27 mouse cellular contexts compared by ENCODE assay signal in the genomic region with DNA sequence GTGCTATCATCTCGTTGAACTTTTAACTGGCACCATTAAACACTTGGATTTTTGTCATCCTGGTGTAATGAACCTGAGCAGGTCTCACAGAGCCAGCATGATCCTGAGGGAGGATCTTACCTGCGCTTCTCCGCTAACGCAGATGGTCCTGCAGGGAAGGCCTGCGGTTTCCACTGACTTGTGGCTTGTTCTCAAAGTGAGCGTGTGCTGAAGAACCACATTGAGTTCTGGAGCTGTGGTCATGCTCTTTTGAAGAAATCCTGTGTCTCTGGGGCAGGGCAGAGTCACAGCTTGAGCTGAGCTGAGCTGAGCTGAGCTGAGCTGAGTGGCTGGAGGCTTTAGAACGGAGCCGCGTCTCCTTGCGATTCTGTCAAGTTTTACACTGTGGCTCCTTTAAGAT. TPM values are rescaled to one million over a fixed set of nuclear protein-coding genes. Genes with fewer than 3 reads are reported as not detected.
DNase-seq lines count a peak whose midpoint lies in the region; ATAC-seq lines count a peak whose summit lies in the region.
"Had no signal": no experiment of that assay in that cellular context is flagged by ENCODE, and none has a peak within 500 bp of the region (broad histone marks: within the 10 kb centered on the region; RNA-seq: fewer than 3 reads in every experiment).

No protein-coding gene starts in this region.

- no peaks in the 10 kb centered on the region for H3K27me3 ChIP-seq in heart, embryonic 10.5 days (ENCODE audit: insufficient read depth, poor library complexity, severe bottlenecking)
- H3K27me3 ChIP-seq in heart, embryonic 12.5 days (replicated peaks), result no peaks in the 10 kb centered on the region
- H3K27me3 ChIP-seq in forebrain, embryonic 12.5 days, result no peaks in the 10 kb centered on the region
- H3K27me3 ChIP-seq: hindbrain, embryonic 15.5 days; kidney, embryonic 15.5 days; midbrain, embryonic 13.5 days; Patski; stomach, embryonic 15.5 days had no signal

- no peak for DNase-seq in heart, embryonic 10.5 days (ENCODE audit: low spot score)
- peak; percentile 51 for DNase-seq in induced T-regulatory cell, adult 2 months (ENCODE audit: low read depth)
- peak; percentile 68 for DNase-seq in thymus, postnatal 14 days
- DNase-seq in Muller cell, postnatal 12 days (ENCODE audit: inconsistent ontology term), result no peak
- no peak for DNase-seq in left cerebral cortex, postnatal 4 days
- DNase-seq: adrenal gland, postnatal 14 days; cerebellum, adult 2 months; cerebellum, postnatal 14 days; heart, adult 11 months; kidney, adult 18-20 months; kidney, postnatal 25 days; liver; lung, adult 2 months; lung, postnatal 10 days had no signal

- ATAC-seq in heart, embryonic 12.5 days (ENCODE audit: insufficient number of reproducible peaks, low FRiP score), result no peak
- no peak for ATAC-seq in forebrain, embryonic 12.5 days (ENCODE audit: low FRiP score)
- ATAC-seq: midbrain, embryonic 13.5 days; Patski had no signal

- WGBS in heart, embryonic 10.5 days, result 94% methylated on average over 10 of the region's 10 CpGs
- 89% methylated on average over 10 of the region's 10 CpGs for WGBS in heart, embryonic 12.5 days
- 96% methylated on average over 10 of the region's 10 CpGs for WGBS in forebrain, embryonic 12.5 days

- no peaks in the 10 kb centered on the region for H3K9me3 ChIP-seq in heart, embryonic 10.5 days
- H3K9me3 ChIP-seq in heart, embryonic 12.5 days (replicated peaks), result no peaks in the 10 kb centered on the region
- H3K9me3 ChIP-seq in forebrain, embryonic 12.5 days, result no peaks in the 10 kb centered on the region
- H3K9me3 ChIP-seq: G1E; hindbrain, embryonic 15.5 days; kidney, embryonic 15.5 days; midbrain, embryonic 13.5 days; stomach, embryonic 15.5 days had no signal

- H3K4me2 ChIP-seq in heart, embryonic 12.5 days, result no peak overlapping the region
- H3K4me2 ChIP-seq in forebrain, embryonic 12.5 days, result no peak overlapping the region
- H3K4me2 ChIP-seq: heart, embryonic 11.5 days; hindbrain, embryonic 15.5 days; kidney, embryonic 15.5 days; midbrain, embryonic 13.5 days; stomach, embryonic 15.5 days had no signal

- H3K9ac ChIP-seq in heart, embryonic 12.5 days, result no peak overlapping the region
- H3K9ac ChIP-seq in forebrain, embryonic 12.5 days, result no peak overlapping the region
- H3K9ac ChIP-seq: hindbrain, embryonic 15.5 days; kidney, embryonic 15.5 days; liver, embryonic 14.5 days; midbrain, embryonic 13.5 days; stomach, embryonic 15.5 days had no signal

- H3K27ac ChIP-seq in heart, embryonic 10.5 days, result 0 out of 2 replicates have a peak overlapping the region, but pooled peaks have one; percentile 16
- no peak overlapping the region for H3K27ac ChIP-seq in heart, embryonic 12.5 days (ENCODE audit: poor library complexity, severe bottlenecking)
- H3K27ac ChIP-seq in forebrain, embryonic 12.5 days, result no peak overlapping the region
- H3K27ac ChIP-seq: hindbrain, embryonic 15.5 days; kidney, embryonic 15.5 days; liver, embryonic 14.5 days; midbrain, embryonic 13.5 days; stomach, embryonic 15.5 days had no signal

- intact Hi-C loops in left cerebral cortex, postnatal 4 days (cut with DNase I), result no loop called here

- no peaks in the 10 kb centered on the region for H3K4me1 ChIP-seq in heart, embryonic 10.5 days
- peaks cover 8% of the 10 kb centered on the region for H3K4me1 ChIP-seq in heart, embryonic 12.5 days (replicated peaks)
- no peaks in the 10 kb centered on the region for H3K4me1 ChIP-seq in forebrain, embryonic 12.5 days
- H3K4me1 ChIP-seq: hindbrain, embryonic 15.5 days; kidney, embryonic 15.5 days; midbrain, embryonic 13.5 days; stomach, embryonic 15.5 days had no signal

- no peak overlapping the region for H3K4me3 ChIP-seq in heart, embryonic 10.5 days
- H3K4me3 ChIP-seq in heart, embryonic 12.5 days, result no peak overlapping the region
- no peak overlapping the region for H3K4me3 ChIP-seq in forebrain, embryonic 12.5 days (replicated peaks)
- H3K4me3 ChIP-seq: erythroblast, embryonic 14.5 days; hindbrain, embryonic 15.5 days; kidney, embryonic 15.5 days; midbrain, embryonic 13.5 days; stomach, embryonic 15.5 days had no signal

- H3K36me3 ChIP-seq in heart, embryonic 10.5 days, result peaks cover 66% of the 10 kb centered on the region
- peaks cover 55% of the 10 kb centered on the region for H3K36me3 ChIP-seq in heart, embryonic 12.5 days
- peaks cover 66% of the 10 kb centered on the region for H3K36me3 ChIP-seq in forebrain, embryonic 12.5 days (replicated peaks)

RNA-seq across cellular contexts. Expression of a gene that starts 10.6 kb away (rescaled TPM):
- polyA plus RNA-seq in heart, embryonic 10.5 days (2016; fragmentation: Nextera tagmentation; extraction: Ambion mirVana), result 58.7 and 65.0 TPM in 2 replicates
- polyA plus RNA-seq in heart, embryonic 12.5 days (2016; fragmentation: Nextera tagmentation; extraction: Ambion mirVana), result 55.7 and 56.6 TPM in 2 replicates
- polyA plus RNA-seq in forebrain, embryonic 12.5 days (2016; fragmentation: Nextera tagmentation; extraction: Ambion mirVana), result 50.2 TPM in 2 replicates
- total RNA-seq in left cerebral cortex, postnatal 4 days (2021), result 10 to 100 TPM; 41.4 to 42.7 TPM

RNA-seq across cellular contexts. Expression of a gene that starts 11.5 kb away (rescaled TPM):
- polyA plus RNA-seq in heart, embryonic 10.5 days (2016; fragmentation: Nextera tagmentation; extraction: Ambion mirVana), result 20.5 and 23.6 TPM in 2 replicates
- 22.1 and 23.4 TPM in 2 replicates for polyA plus RNA-seq in heart, embryonic 12.5 days (2016; fragmentation: Nextera tagmentation; extraction: Ambion mirVana)
- polyA plus RNA-seq in forebrain, embryonic 12.5 days (2016; fragmentation: Nextera tagmentation; extraction: Ambion mirVana), result 37.3 and 42.8 TPM in 2 replicates
- 10 to 100 TPM; 31.8 to 38.8 TPM for total RNA-seq in left cerebral cortex, postnatal 4 days (2021)

RNA-seq across cellular contexts. Expression of a gene that starts 56.3 kb away (rescaled TPM):
- polyA plus RNA-seq in heart, embryonic 10.5 days (2016; fragmentation: Nextera tagmentation; extraction: Ambion mirVana), result 0.63 and 1.1 TPM in 2 replicates
- polyA plus RNA-seq in heart, embryonic 12.5 days (2016; fragmentation: Nextera tagmentation; extraction: Ambion mirVana), result 0.96 and 1.0 TPM in 2 replicates
- polyA plus RNA-seq in forebrain, embryonic 12.5 days (2016; fragmentation: Nextera tagmentation; extraction: Ambion mirVana), result 1.2 and 1.8 TPM in 2 replicates
- total RNA-seq in left cerebral cortex, postnatal 4 days (2021), result 1 to 10 TPM; 2.4 to 3.1 TPM
- total RNA-seq: megakaryocyte-erythroid progenitor cell, adult 5-6 weeks had no signal
- polyA plus RNA-seq: macrophage had no signal

Comparison
In these comparisons a context has a peak if more than half of its experiments do, and no peak if none do; other contexts are left out.
1. DNase-seq: peak in induced T-regulatory cell, adult 2 months (single experiment) and thymus, postnatal 14 days (single experiment); none in heart, embryonic 10.5 days (single experiment), Muller cell, postnatal 12 days (single experiment) and left cerebral cortex, postnatal 4 days (single experiment).